Mouse (Mus musculus) hindbrain, embryonic 10.5 days (tissue): ENCODE results near the gene Gm28557. TPM values are rescaled to one million over a fixed set of nuclear protein-coding genes. Genes with fewer than 3 reads are reported as not detected.

Experiments used
- DNase-seq: peaks from one replicate; pipeline ENCODE4 v3.0.0-alpha.2; 2017; ENCODE audit warnings: low spot score
- H3K27ac ChIP-seq: fragments of 300-500 bp; sonication (generic); 2 replicates; pipeline ENCODE4 v1.5.1; 2016; ENCODE audit warnings: mild to moderate bottlenecking, moderate library complexity
- H3K27me3 ChIP-seq: fragments of 300-500 bp; sonication (generic); 2 replicates; pipeline ENCODE4 v1.6.1; 2016; ENCODE audit warnings: mild to moderate bottlenecking; ENCODE audit not compliant: poor library complexity, insufficient read depth, severe bottlenecking
- H3K36me3 ChIP-seq: fragments of 300-500 bp; sonication (generic); 2 replicates; pipeline ENCODE4 v1.6.1; 2016; ENCODE audit warnings: mild to moderate bottlenecking, moderate library complexity
- H3K4me1 ChIP-seq: fragments of 300-500 bp; sonication (generic); replicated peaks from 2 replicates; pipeline ENCODE4 v1.6.1; 2016; ENCODE audit warnings: mild to moderate bottlenecking
- H3K4me3 ChIP-seq: fragments of 300-500 bp; sonication (generic); 2 replicates; pipeline ENCODE4 v1.5.1; 2016; ENCODE audit warnings: mild to moderate bottlenecking, moderate library complexity
- H3K9me3 ChIP-seq: fragments of 300-500 bp; sonication (generic); 2 replicates; pipeline ENCODE4 v1.6.1; 2016; ENCODE audit warnings: mild to moderate bottlenecking, moderate library complexity
- WGBS: fragments of 180-500 bp; shearing (Covaris S2); methylation state at CpG from one replicate; pipeline ENCODE4 v1.1.7; 2016; 5-methylcytosine and 5-hydroxymethylcytosine counted together
- polyA plus RNA-seq: library from polyadenylated mRNA; unstranded; fragments of >200 nt; fragmentation: Nextera tagmentation; extraction: Ambion mirVana; gene quantifications from 2 replicates; pipeline ENCODE4 v1.2.1, GENCODE M21; 2016

Gm28557 gene
- polyA plus RNA-seq, 1 experiment from 2014 or later: 2.3 TPM

DNA sequence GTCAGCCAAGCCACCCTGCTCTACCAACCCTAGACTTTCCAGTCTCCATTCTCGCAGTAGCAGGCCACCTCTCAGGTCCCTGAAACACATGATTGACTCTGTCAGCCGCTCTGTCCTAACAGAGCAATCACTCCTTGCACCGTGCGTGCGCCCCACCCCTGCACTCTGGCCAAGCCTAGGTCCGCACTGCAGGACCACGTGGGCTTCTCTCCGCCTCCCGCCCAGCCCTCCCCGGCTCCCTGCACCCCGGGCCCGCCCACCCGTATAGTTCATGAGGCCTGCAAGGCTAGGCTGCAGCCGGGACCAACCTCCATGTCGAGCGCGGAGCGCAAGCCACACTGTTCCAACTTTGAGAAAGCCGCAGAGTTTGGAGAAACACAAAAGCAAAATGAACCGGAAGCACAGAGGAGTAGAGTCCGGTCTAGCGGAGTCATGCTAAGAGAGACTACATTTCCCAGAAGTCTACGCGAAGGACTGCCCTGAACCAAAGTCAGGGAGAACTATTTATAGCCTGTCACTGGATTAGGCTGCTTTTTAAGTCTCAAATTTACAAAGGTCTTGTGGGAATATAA is 27.2 kb downstream of the Gm28557 start:
- Histone ChIP-seq H3K4me1 (peaks cover 9% of the 10 kb centered on the region; the same call in 1 of the 2 replicates), H3K27ac (peak overlapping the region; percentile 93), H3K27me3 (no peaks in the 10 kb centered on the region), H3K4me3 (peak overlapping the region; percentile 78), H3K36me3 (peaks cover 30% of the 10 kb centered on the region), H3K9me3 (peaks cover 18% of the 10 kb centered on the region)
- DNase-seq: peak; percentile 83
- WGBS: 0% methylated on average over 24 of the region's 24 CpGs

DNA sequence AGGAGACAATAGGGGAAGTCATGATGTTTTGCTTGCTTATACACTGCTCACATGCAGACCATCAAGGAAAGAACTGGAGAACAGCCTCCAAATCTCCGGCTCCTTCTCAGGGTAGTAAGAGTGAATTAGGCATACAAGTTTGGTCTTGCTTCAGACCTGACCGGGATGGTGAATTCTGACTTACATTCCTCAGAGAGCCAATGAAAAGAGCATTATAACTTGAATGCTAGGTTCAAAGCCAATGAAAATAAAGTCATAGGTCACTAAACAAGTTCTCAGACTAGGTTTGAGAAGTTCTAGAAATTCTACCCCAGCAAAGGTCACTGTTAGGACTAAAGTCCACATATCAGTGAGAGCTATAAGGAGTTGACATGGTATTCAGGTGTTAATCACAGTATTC is 31.2 kb downstream of the Gm28557 start:
- H3K4me3 ChIP-seq: no peak overlapping the region
- H3K36me3 ChIP-seq: peaks cover 64% of the 10 kb centered on the region
- DNase-seq: no peak
- H3K9me3 ChIP-seq: peaks cover 35% of the 10 kb centered on the region
- H3K27ac ChIP-seq: no peak overlapping the region
- H3K4me1 ChIP-seq: peaks cover 9% of the 10 kb centered on the region; the same call in 1 of the 2 replicates
- 95% methylated on average over 2 of the region's 2 CpGs for WGBS
- no peaks in the 10 kb centered on the region for H3K27me3 ChIP-seq

DNA sequence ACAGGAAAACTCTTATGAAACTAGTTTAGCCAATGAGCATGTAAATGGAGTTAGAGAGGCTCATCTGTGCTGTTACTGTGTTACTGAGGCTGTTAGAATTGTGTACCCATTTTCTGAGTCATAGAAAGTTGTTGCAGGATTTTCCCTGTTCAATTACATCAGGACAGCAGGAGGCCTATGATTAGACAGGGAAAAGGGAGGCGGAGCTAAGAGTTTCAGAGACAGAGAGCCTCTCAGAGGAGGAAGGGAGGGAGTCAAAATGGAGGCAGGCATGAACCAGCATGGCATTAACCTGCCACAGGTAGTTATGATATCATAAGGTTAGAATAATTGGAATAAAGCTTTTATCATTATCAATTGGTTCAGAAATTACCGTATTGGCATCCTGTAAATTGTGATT is 35.6 kb downstream of the Gm28557 start:
- H3K36me3 ChIP-seq: peaks cover 94% of the 10 kb centered on the region
- DNase-seq: no peak
- no peak overlapping the region for H3K27ac ChIP-seq
- no peaks in the 10 kb centered on the region for H3K27me3 ChIP-seq
- 90% methylated on average over 2 of the region's 2 CpGs for WGBS
- no peaks in the 10 kb centered on the region for H3K4me1 ChIP-seq
- H3K9me3 ChIP-seq: peaks cover 69% of the 10 kb centered on the region
- H3K4me3 ChIP-seq: no peak overlapping the region

DNA sequence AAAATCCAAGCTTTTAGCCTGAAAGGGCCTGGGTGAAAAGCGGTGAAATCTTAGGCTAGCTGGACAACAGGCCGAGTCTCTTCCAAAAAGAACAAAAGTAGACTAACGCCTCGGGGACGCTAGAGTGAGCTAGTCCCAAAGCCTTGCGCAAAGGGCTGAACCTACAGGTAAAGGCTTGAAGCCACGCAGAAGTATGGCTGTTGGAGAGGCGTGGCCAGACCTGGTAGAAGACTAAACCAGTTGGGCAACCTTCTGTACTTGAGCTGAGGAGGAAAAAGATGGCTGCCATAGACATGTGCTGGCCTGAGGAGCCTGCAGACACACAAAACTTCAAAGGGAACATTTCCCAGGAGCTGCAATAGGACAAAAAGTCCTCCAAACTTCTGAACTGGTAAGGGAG is 43.0 kb downstream of the Gm28557 start:
- H3K27me3 ChIP-seq: no peaks in the 10 kb centered on the region
- no peak overlapping the region for H3K4me3 ChIP-seq
- peaks cover 39% of the 10 kb centered on the region for H3K36me3 ChIP-seq
- 84% methylated on average over 8 of the region's 8 CpGs for WGBS
- peaks cover 28% of the 10 kb centered on the region for H3K9me3 ChIP-seq
- DNase-seq: no peak
- no peak overlapping the region for H3K27ac ChIP-seq
- peaks cover 2% of the 10 kb centered on the region for H3K4me1 ChIP-seq

DNA sequence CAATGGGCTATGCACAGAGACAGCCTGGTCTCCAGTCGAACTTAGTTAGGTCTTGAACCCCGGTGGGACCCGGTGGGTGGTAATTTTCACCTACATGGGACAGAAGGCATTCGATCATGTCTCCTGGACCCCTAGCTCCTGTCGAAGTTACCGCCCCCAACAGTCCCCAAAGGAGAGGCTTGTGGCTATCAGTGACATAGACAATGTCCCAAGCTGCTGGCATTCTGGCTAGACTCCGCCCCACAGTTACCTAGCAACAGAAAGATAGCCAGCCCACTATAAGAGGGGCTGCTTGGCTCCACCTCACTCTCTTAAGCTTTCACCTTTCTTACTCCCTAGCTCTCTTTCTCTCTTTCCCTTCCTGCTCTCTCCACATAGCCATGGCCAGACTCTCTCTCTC is 46.0 kb downstream of the Gm28557 start:
- peaks cover 17% of the 10 kb centered on the region; the same call in 1 of the 2 replicates for H3K9me3 ChIP-seq

DNA sequence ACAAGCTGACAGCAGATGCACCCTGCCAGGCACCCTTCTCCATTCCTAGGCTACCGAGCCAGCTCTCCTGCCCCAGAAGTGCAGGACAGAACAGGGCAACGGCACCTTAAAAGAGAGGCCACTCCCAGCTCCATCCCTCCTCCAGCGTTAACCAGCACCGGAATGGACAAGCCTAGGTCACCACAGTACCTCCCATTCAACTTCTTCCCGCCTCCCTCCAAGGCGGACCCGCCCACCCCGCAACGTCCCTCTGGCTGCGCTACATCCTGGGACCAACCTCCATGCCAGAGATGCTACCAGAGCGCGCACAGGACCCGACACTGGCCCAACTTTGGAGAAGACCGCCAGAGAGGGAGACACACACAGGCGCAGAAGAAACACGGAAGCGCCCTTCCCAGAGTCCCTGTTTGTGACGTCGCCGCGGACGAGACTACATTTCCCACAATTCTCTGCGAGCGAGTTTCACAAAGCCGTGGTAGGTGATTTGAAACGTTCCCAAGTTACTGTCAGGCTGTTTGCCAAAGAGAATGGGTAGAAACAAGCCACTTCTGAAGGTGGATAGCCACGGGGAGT is 47.5 kb downstream of the Gm28557 start, which contains the start of gene Zfp712:
TSS of gene Zfp712 (minus strand) at position 385 of the 573 bp plus-strand sequence.
- H3K9me3 ChIP-seq: peaks cover 16% of the 10 kb centered on the region; the same call in 1 of the 2 replicates
- peaks cover 8% of the 10 kb centered on the region for H3K4me1 ChIP-seq
- under 1% methylated on average over 27 of the region's 27 CpGs for WGBS
- H3K27ac ChIP-seq: peak within 1 kb of the TSS; percentile 91
- peak; percentile 89 for DNase-seq
- H3K36me3 ChIP-seq: 0 out of 2 replicates have a peak, but pooled peaks cover 6% of the 10 kb centered on the region
- peak within 1 kb of the TSS; percentile 73 for H3K4me3 ChIP-seq
- H3K27me3 ChIP-seq: no peaks in the 10 kb centered on the region

More for the DNA sequence above, 46.0 kb downstream of the Gm28557 start:
- 56% methylated on average over 7 of the region's 7 CpGs for WGBS
- no peak for DNase-seq
- Histone ChIP-seq H3K27me3 (no peaks in the 10 kb centered on the region), H3K4me3 (no peak overlapping the region), H3K4me1 (peaks cover 8% of the 10 kb centered on the region), H3K27ac (no peak overlapping the region), H3K36me3 (peaks cover 10% of the 10 kb centered on the region; the same call in 1 of the 2 replicates)

DNA sequence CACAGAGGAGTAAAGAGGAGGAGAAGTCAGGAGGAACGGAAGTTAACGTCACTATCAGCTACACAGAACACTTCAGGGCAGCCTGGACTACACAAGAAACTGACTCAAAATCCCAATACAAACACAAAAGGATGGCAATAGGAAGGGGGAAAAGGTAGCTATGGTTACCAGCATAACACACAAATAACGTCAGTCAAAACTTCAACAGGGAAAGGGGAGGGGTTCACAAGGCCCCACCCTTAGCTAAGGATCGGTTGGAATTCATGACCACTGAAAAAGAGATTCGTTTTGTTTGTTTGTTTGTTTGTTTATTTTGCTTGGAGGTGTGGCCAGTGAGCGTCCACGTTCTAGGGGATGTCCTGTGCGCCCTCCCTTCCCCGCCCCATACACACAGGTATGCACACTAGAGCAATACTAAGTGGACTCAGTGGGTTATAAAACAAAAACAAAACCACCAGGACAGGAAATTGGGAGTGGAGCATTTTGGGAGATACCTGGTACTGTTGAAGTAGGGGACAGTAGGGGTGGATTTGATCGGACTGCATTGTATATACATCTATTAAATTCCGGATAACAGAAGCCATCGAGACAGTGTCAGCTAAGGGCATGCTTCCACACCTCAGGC is 48.1 kb downstream of the Gm28557 start:
- H3K27ac ChIP-seq: peak overlapping the region; percentile 91
- no peaks in the 10 kb centered on the region for H3K27me3 ChIP-seq
- no peak for DNase-seq
- H3K4me1 ChIP-seq: peaks cover 8% of the 10 kb centered on the region
- WGBS: 4% methylated on average over 12 of the region's 12 CpGs
- peaks cover 22% of the 10 kb centered on the region; the same call in 1 of the 2 replicates for H3K9me3 ChIP-seq
- peak overlapping the region; percentile 73 for H3K4me3 ChIP-seq
- H3K36me3 ChIP-seq: 0 out of 2 replicates have a peak, but pooled peaks cover under 1% of the 10 kb centered on the region

Other genes with a start within 250 kb of the Gm28557 start
- gene Gm10767, start 203.7 kb downstream of the Gm28557 start, polyA plus RNA-seq: 1.1 and 1.5 TPM in 2 replicates
- gene Zfp712, start 47.4 kb downstream of the Gm28557 start, polyA plus RNA-seq: 3.3 and 3.8 TPM in 2 replicates
- gene Zfp708, start 10.6 kb downstream of the Gm28557 start, polyA plus RNA-seq: 5.7 TPM in 2 replicates
- 0.45 TPM in 1 of 2 replicates, not detected in the other for gene Rslcan18, start 7.7 kb upstream of the Gm28557 start, polyA plus RNA-seq
- 1.2 and 1.8 TPM in 2 replicates for gene Zfp759, start 13.1 kb upstream of the Gm28557 start, polyA plus RNA-seq
- gene Rsl1, start 64.6 kb upstream of the Gm28557 start, polyA plus RNA-seq: 5.5 and 6.0 TPM in 2 replicates
- gene Zfp455, start 85.9 kb upstream of the Gm28557 start, polyA plus RNA-seq: 0.78 and 0.97 TPM in 2 replicates
- 1.5 and 2.0 TPM in 2 replicates for gene Zfp458, start 169.9 kb upstream of the Gm28557 start, polyA plus RNA-seq
- 0.27 and 0.52 TPM in 2 replicates for gene Zfp457, start 197.9 kb upstream of the Gm28557 start, polyA plus RNA-seq
- 1.1 and 1.5 TPM in 2 replicates for gene Zfp595, start 224.0 kb upstream of the Gm28557 start, polyA plus RNA-seq